Mouse (Mus musculus) liver, adult 2 months (tissue): Measurements from ENCODE around the gene Lhx6.

Experiments used
- CTCF ChIP-seq: fragments of 200-500 bp; IDR thresholded peaks from 2 replicates; pipeline ENCODE4 v1.5.1; 2011; ENCODE audit warnings: low read depth, low read length, control low read depth
- POLR2A ChIP-seq: fragments of 200-500 bp; IDR thresholded peaks from 2 replicates; pipeline ENCODE4 v1.6.1; 2011; ENCODE audit warnings: low read length, control low read depth; ENCODE audit not compliant: insufficient read depth; ENCODE audit errors: extremely low read depth

DNA sequence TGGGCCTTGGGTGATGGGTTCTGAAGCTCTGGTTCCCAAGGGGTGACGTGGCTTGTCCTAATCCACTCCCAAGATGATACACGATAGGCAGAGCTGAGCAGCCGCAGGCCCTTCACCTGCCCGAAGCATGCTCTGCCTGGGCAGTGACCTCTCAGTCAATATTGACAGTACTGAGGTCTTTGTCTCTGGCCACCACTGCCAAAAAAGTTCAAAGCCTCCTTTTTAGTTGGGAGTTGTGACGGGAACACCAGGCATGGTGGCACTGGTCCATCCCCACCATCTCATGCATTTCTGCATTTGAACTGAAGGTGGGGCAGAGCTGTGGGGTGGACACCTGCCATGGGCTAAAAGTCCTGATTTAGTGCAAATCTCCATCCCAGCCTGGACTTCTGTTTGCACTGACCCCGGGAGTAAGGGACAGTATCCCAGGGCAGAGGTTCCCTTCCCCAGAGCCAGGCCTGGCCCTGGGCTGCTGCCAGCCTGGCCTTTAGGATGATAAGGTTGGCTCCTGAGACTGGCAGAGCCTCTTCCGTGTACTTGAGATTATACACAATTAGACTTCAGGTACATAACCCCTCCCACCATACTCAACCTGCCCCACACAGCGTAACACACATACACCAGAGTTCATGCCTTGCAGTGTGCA lies 33.4 kb downstream of the Lhx6 start:
- TF ChIP-seq CTCF (no peak; the same call in 1 of the 2 replicates), POLR2A (no peak)
